Mouse (Mus musculus) adrenal gland (tissue): ENCODE measurements around the gene Adgrb2.

Source experiments
- intact Hi-C: fragments of 180-260 bp; cut with DNase I; formaldehyde crosslinking; loops from one replicate; pipeline ENCODE4 v1.15.1; 2025

Gene Adgrb2

GRCm38 (mm10) chr4:130070523-130070922 lies 85.9 kb downstream of the Adgrb2 start:
- intact Hi-C loops = no loop called here

DNA sequence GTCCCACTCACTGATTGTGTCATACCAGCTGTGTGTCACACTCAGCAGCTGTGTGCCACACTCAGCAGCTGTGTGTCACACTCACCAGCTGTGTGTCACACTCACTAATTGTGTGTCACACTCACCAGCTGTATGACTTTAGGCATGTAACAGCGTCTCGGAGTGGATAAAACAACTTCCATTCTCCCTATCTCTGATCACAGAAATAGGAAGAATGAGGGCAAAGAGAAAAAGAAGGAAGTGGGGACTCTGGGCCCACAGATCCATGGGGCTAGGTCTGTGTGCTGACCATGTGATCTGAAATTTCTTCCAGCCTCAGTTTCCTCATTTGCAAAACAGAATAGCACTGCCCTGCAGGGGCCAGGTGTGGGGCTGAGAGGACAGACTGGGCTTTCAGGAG lies 87.1 kb downstream of the Adgrb2 start:
- intact Hi-C loops = no loop called here
